Mouse (Mus musculus) kidney, postnatal 10 days (tissue): ENCODE results near the gene Ilk.

Experiments used
- DNase-seq: peaks from one replicate; pipeline ENCODE4 v3.0.0; 2021; ENCODE audit warnings: mixed read lengths

Gene Ilk

GRCm38 (mm10) chr7:105786506-105787284 lies 50.3 kb downstream of the Ilk start:
- peak; percentile 35 for DNase-seq

GRCm38 (mm10) chr7:105787285-105788140 lies 51.1 kb downstream of the Ilk start, which contains the start of gene Dchs1:
TSS of gene Dchs1 (minus strand) at chr7:105787654.
- DNase-seq, result peak; percentile 70

GRCm38 (mm10) chr7:105791147-105791546 lies 54.8 kb downstream of the Ilk start:
- DNase-seq, result no peak
